Mouse (Mus musculus) embryonic facial prominence, embryonic 14.5 days (tissue): ENCODE measurements at regions not wholly inside any gene's neighbourhood (a gene's known extent, or its start where the extent isn't known, plus 50 kb on each side); places are given as distances from the start of the nearest gene placed in this dataset.

ENCODE experiments used
- ATAC-seq: fragments of 200-750 bp; cut with Nextera tagmentation; 2 replicates; pipeline ENCODE4 v1.8.0; 2017; ENCODE audit warnings: low read depth, moderate number of reproducible peaks, moderate TSS enrichment
- DNase-seq: peaks from one replicate; pipeline ENCODE4 v3.0.0-alpha.2; 2015; ENCODE audit warnings: low spot score
- H3K27ac ChIP-seq: fragments of 300-500 bp; sonication (generic); replicated peaks from 2 replicates; pipeline ENCODE4 v1.5.1; 2014; ENCODE audit warnings: low read depth, mild to moderate bottlenecking, low read length, moderate library complexity
- H3K27me3 ChIP-seq: fragments of 300-500 bp; sonication (generic); replicated peaks from 2 replicates; pipeline ENCODE4 v1.6.1; 2014; ENCODE audit warnings: low read length; ENCODE audit not compliant: control insufficient read depth, insufficient read depth
- H3K36me3 ChIP-seq: fragments of 300-500 bp; sonication (generic); 2 replicates; pipeline ENCODE4 v1.6.1; 2014; ENCODE audit warnings: low read length, mixed read lengths; ENCODE audit not compliant: control insufficient read depth, insufficient read depth
- H3K4me1 ChIP-seq: fragments of 300-500 bp; sonication (generic); 2 replicates; pipeline ENCODE4 v1.6.1; 2014; ENCODE audit warnings: antibody characterized with exemption, low read length; ENCODE audit not compliant: control insufficient read depth, insufficient read depth
- H3K4me2 ChIP-seq: fragments of 300-500 bp; sonication (generic); 2 replicates; pipeline ENCODE4 v1.6.1; 2014; ENCODE audit warnings: low read depth, mild to moderate bottlenecking, low read length, moderate library complexity, mixed read lengths
- H3K4me3 ChIP-seq: fragments of 300-500 bp; sonication (generic); 2 replicates; pipeline ENCODE4 v1.5.1; 2014; ENCODE audit warnings: low read depth, mild to moderate bottlenecking, low read length
- H3K9ac ChIP-seq: fragments of 300-500 bp; sonication (generic); 2 replicates; pipeline ENCODE4 v1.6.1; 2014; ENCODE audit warnings: low read depth, mild to moderate bottlenecking, low read length, moderate library complexity, mixed read lengths
- H3K9me3 ChIP-seq: fragments of 300-500 bp; sonication (generic); 2 replicates; pipeline ENCODE4 v1.6.1; 2016; ENCODE audit warnings: low read length; ENCODE audit not compliant: control insufficient read depth
- WGBS: fragments of 180-500 bp; shearing (Covaris S2); extraction: QIAGEN DNeasy Blood & Tissue Kit; methylation state at CpG from one replicate; pipeline ENCODE4 v1.1.7; 2014; 5-methylcytosine and 5-hydroxymethylcytosine counted together

DNA sequence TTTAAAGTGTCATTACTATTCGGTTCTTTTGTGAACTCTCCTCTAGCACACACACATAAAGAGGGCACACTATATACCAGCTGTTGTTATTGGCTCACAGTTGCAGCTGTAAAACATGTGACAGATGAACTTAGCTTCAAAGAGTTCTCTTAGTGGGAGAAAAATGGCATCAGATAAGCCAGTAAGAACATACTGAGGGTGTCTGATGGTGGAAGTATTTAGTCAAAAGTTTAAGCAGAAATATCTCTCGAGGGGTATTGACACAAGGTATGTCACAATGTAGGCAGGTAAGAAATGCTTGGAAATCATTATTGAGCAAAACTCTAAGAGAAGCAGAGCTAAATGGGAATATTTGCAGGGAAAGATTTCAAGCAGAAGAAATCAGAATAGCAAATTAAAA is 408.4 kb upstream of the Pik3r1 start:
- 67% methylated on average over 2 of the region's 2 CpGs for WGBS
- Histone ChIP-seq H3K9me3 (no peaks in the 10 kb centered on the region), H3K27me3 (no peaks in the 10 kb centered on the region), H3K4me3 (no peak overlapping the region), H3K27ac (no peak overlapping the region), H3K9ac (no peak overlapping the region), H3K36me3 (no peaks in the 10 kb centered on the region), H3K4me2 (no peak overlapping the region), H3K4me1 (no peaks in the 10 kb centered on the region)
- DNase-seq (no peak), ATAC-seq (no peak)

DNA sequence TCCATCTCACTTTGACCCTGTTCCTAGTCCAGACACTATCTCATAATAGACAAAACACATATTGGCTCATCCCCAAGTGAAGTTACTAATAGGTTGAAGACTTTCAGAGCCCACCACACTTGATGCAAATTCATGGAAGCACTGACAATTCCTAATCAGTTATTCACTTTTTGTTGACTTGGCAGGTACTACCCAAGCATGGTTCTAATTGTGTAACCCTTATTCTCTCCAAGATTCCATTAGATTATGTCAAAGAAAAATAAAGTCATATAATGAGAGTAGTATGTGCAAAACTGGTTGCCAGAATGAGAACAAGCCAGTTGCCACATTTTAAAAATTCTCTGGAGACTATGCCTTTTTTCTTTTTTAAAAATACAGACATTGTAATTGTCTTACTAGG is 426.7 kb upstream of the Pik3r1 start:
- no peaks in the 10 kb centered on the region for H3K4me1 ChIP-seq
- H3K27me3 ChIP-seq: no peaks in the 10 kb centered on the region
- H3K9me3 ChIP-seq: no peaks in the 10 kb centered on the region
- no peak overlapping the region for H3K4me2 ChIP-seq
- H3K9ac ChIP-seq: no peak overlapping the region
- peak; percentile 41 for DNase-seq
- no peak overlapping the region for H3K4me3 ChIP-seq
- H3K36me3 ChIP-seq: no peaks in the 10 kb centered on the region
- no peak for ATAC-seq
- no peak overlapping the region for H3K27ac ChIP-seq

- Histone ChIP-seq H3K36me3 (no peaks in the 10 kb centered on the region), H3K4me1 (no peaks in the 10 kb centered on the region), H3K4me2 (no peak overlapping the region), H3K27me3 (no peaks in the 10 kb centered on the region), H3K9me3 (no peaks in the 10 kb centered on the region), H3K27ac (no peak overlapping the region), H3K9ac (no peak overlapping the region), H3K4me3 (no peak overlapping the region)
- ATAC-seq (no peak), DNase-seq (no peak)
- 95% methylated on average over 1 of the region's 1 CpGs for WGBS
Measured at GRCm38 (mm10) chr13:102202301-102202700, 434.3 kb upstream of the Pik3r1 start.

DNA sequence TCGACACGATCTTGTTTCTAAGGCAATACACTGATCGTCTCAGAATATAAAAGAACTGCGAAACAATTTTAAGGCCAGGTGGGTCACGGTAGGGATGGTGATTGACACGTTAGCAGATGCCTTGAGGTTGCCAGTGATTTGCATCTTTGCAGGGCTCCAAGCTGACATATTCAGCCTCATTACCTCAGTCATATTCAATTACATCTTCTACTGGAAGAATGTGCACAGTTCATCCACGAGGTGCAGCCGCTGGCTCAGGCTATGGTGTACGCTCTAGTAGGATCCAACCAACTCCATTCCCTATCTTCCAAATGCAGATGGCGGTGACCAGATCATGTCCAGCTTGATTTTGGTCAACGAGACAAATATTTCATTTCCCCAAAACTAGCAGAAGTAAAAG is 450.5 kb upstream of the Pik3r1 start:
- ATAC-seq: no peak
- WGBS: 83% methylated on average over 11 of the region's 11 CpGs

DNA sequence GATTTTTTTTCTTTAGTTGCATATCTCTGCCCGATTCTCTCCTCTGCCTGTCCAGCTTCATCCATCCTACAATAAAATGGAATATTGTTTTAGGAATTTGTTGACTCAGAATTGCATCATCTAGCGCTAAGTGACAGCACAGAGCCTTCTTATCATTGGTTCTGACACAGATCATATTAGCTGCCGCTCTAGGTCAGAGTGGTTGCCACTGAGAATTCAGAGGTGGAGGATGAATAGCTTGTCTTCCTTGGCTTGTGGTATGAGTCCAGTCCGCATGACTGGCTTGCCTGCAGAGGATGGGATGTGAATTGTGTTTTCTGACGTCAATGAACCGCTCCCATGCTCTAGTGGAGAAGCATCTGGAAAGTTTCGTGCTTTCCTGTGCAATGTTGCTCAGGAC is 462.3 kb upstream of the Cd180 start:
- H3K27ac ChIP-seq: no peak overlapping the region
- no peak overlapping the region for H3K9ac ChIP-seq
- DNase-seq (no peak), ATAC-seq (no peak)
- H3K9me3 ChIP-seq: no peaks in the 10 kb centered on the region
- no peaks in the 10 kb centered on the region for H3K27me3 ChIP-seq
- H3K4me1 ChIP-seq: 0 out of 2 replicates have a peak, but pooled peaks cover 3% of the 10 kb centered on the region
- 85% methylated on average over 7 of the region's 7 CpGs for whole genome bisulfite sequencing
- no peak overlapping the region for H3K4me3 ChIP-seq
- no peaks in the 10 kb centered on the region for H3K36me3 ChIP-seq
- no peak overlapping the region for H3K4me2 ChIP-seq

More for the DNA sequence above, 450.5 kb upstream of the Pik3r1 start:
- DNase-seq: no peak
- Histone ChIP-seq H3K27me3 (no peaks in the 10 kb centered on the region), H3K9me3 (0 out of 2 replicates have a peak, but pooled peaks cover 3% of the 10 kb centered on the region), H3K4me1 (no peaks in the 10 kb centered on the region), H3K36me3 (no peaks in the 10 kb centered on the region), H3K27ac (no peak overlapping the region), H3K4me2 (no peak overlapping the region), H3K9ac (no peak overlapping the region), H3K4me3 (no peak overlapping the region)

- Histone ChIP-seq H3K9me3 (no peaks in the 10 kb centered on the region), H3K27ac (no peak overlapping the region; the same call in 1 of the 2 replicates), H3K9ac (no peak overlapping the region), H3K4me3 (no peak overlapping the region), H3K4me1 (0 out of 2 replicates have a peak, but pooled peaks cover 3% of the 10 kb centered on the region), H3K36me3 (no peaks in the 10 kb centered on the region), H3K27me3 (no peaks in the 10 kb centered on the region), H3K4me2 (no peak overlapping the region)
- DNase-seq: peak; percentile 88
- peak; percentile 81 for ATAC-seq
- 62% methylated on average over 4 of the region's 4 CpGs for WGBS
Measured at GRCm38 (mm10) chr13:102232291-102232936, 460.9 kb upstream of the Cd180 start.

DNA sequence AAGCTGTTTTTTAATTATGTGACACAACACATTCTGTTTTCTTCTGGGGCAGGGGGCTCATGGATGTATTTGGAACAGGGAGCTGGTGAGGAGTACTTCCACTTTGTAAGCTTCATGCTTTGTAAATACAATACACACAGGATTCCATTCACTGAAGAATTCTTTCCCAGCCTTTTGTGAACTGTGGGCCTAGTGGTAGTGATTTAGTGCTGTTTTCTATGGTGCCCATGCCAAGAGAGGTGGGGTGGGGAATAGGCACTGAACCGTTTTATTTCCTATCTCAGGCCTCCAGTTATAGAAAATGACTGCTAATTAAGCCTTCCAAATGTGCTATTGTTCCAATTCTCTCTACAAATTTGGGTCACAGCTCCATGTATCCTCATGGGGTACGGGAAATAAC is 442.5 kb upstream of the Cd180 start:
- 83% methylated on average over 2 of the region's 2 CpGs for WGBS
- Histone ChIP-seq H3K9me3 (no peaks in the 10 kb centered on the region), H3K9ac (no peak overlapping the region), H3K36me3 (no peaks in the 10 kb centered on the region), H3K4me1 (no peaks in the 10 kb centered on the region), H3K27me3 (no peaks in the 10 kb centered on the region), H3K4me2 (no peak overlapping the region), H3K27ac (no peak overlapping the region), H3K4me3 (no peak overlapping the region)
- DNase-seq (no peak), ATAC-seq (no peak)

DNA sequence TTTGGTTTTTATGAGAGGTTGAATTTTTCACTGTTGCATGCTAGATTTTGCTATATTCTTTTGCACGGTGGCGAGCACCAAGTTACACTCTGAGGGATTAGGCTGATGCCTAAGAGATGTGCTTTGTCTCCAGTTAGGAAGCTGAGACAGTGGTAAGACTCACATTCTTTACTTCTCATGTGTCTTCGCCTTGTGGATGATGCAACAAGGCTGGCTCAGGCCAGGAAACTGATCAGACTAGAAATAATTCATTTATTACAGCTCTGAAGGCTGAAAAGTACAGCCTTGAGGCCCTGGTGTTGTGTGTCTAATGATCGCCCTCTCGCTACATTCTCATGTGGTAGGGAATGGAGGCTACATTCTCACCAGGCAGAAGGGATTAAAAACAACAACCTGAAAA is 441.6 kb upstream of the Cd180 start:
- Histone ChIP-seq H3K4me3 (no peak overlapping the region), H3K36me3 (no peaks in the 10 kb centered on the region), H3K27me3 (no peaks in the 10 kb centered on the region), H3K9me3 (no peaks in the 10 kb centered on the region), H3K4me1 (no peaks in the 10 kb centered on the region), H3K27ac (no peak overlapping the region), H3K4me2 (no peak overlapping the region), H3K9ac (no peak overlapping the region)
- no peak for ATAC-seq
- WGBS: 81% methylated on average over 5 of the region's 5 CpGs
- no peak for DNase-seq
